Mouse (Mus musculus) gastrocnemius, adult 8-10 months (tissue): Measurements from ENCODE around the gene Pde3a. TPM values are rescaled to one million over a fixed set of nuclear protein-coding genes. Genes with fewer than 3 reads are reported as not detected.
"Not testable (repeated sequence)": the region's sequence is repeated elsewhere in the genome, so short reads cannot be mapped to it uniquely, and the experiment has no call there.

ENCODE experiments used
- DNase-seq, 2 experiments: peaks; one replicate each; pipeline ENCODE4 v3.0.0; 2022; ENCODE audit warnings: low spot score in 2 of 2
- total RNA-seq, 4 experiments: library from RNA; stranded (reverse); gene quantifications; 2 replicates each; pipeline ENCODE4 v1.2.4; 2022

The Pde3a gene
- total RNA-seq, 4 experiments from 2014 or later, result 1.1 to 2.2 (median 1.6) TPM

DNA sequence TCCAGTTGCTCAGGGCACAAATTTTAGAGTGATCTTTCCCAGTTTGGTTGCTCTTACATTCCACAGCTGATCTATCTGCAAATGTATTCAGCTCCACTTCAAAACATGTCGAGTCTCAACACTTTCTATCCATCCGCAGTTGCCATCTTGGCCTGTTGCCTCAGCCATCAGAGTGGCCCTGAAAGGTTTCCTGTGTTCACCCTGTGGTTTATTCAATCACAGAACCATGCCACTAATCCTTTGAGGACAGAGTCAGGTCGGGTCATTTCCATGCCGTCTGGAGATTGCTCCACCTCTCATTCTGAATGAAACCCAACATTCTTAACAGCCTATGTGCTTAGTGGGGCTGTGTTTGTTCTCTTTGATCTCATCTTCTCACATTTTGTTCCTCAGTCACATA lies 73.9 kb downstream of the Pde3a start:
- no peak for DNase-seq

DNA sequence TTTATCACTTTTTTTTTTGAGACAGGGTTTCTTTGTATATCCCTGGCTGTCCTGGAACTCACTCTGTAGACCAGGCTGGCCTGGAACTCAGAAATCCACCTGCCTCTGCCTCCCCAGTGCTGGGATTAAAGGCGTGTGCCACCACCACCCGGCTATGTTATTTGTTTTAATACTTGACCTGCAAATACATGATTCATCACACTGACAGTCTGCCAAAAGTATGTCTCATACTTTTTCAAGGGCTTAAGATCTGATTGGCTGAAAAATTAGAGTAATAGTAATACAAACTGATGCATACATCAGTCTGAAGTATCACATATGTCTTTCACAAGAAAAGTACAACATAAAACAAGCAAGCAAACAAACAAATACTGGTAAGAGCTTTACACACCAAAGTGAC lies 78.1 kb downstream of the Pde3a start:
- not testable (repeated sequence) for DNase-seq

DNA sequence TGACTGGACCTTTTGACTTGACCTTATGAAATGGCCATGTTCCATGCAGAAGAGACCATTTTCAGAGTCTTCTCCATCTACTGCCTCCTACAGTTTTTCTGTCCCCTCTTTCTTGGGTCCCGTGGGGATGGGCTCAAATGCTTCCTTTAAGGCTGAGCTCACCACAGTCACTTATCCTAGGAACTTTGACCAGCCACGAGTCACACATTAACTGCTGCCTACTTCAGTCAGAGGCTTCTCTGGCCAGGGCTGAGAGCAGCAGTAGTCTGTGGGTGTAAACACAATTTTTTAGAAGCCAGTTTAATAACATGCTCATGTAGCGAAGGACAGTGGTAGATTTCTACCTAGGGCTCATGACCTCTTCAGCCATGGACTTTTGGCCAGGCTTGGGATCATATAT lies 79.0 kb downstream of the Pde3a start:
- DNase-seq, result no peak

DNA sequence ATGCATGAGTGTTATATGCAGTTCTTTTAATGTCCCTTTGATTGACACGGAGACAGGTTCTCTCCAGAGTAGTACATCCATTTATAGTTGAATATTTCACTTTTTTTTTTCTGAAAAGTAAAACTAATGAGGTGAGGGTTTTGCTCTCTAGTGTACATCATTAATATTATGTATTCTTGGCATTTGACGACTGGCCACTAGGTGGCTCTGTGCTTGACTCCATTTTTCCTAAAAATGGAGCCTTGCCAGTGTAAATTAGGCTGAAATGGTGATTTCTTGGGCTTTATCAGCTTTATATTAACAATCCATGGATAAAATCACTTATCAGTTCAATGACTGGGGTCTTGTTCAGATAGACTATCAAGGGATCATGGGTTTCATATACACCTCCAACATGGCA lies 82.4 kb downstream of the Pde3a start:
- no peak for DNase-seq

DNA sequence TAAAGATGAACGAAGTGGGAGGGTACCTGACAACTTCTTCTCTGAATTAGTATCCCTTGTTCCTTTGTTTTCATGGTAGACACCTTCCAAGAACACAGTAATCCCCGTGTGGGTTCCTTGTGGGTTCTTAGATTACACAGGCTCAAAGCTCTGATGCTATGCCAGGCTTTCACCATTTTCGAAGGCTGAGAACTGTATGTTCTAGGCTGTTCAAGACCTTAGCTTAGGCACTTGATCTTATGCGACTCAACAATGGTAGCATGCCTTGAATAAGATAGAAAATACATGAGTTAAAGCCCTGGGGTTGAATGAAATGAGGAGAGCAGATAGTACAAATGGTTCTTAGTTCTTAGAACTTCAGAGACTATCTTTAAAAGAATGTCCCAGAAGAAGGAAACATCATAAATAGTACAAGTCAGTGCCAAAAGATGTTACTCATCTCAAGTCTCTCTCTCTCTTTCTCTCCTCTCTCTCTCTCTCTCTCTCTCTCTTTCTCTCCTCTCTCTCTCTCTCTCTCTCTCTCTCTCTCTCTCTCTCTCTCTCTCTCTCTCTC lies 83.6 kb downstream of the Pde3a start:
- no peak for DNase-seq

DNA sequence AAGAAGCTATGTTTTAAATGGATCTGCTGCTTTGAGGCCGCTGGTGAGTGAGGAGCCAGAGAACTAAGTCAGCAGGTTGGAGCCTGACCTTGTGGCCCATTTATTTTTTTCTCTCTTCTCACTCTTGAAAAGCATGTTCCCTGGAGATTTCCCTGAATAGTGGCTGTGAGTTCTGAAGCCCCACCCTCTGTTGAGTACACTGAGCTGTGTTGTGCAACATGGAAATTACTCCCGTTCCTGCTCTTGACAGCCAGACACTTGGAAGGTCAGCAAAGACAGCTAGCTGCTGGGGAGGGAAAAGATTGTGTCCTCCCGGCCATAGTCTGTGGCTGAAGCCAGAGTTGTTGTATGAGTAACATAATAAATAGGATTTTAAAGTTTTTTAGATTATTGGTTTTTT lies 84.2 kb downstream of the Pde3a start:
- peak; percentile 14 to 20 for DNase-seq

DNA sequence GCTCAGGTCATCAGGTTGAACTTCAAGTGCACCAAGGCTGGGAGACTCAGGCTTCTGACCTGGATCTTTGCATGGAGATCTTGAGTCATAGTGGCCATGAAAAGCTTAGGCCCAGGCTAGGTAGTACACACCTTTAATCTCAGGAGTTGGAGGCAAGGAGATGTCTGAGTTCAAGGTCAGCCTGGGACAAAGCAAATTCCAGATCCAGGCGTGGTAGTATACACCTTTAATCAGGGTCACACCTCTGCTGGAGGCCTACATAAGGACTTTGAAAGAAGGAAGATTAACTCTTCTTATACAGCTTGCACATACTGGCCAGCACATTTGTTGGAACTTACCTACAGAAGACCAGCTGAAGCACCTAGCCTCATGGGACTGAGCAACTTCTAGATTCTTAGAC lies 86.8 kb downstream of the Pde3a start:
- no peak for DNase-seq

DNA sequence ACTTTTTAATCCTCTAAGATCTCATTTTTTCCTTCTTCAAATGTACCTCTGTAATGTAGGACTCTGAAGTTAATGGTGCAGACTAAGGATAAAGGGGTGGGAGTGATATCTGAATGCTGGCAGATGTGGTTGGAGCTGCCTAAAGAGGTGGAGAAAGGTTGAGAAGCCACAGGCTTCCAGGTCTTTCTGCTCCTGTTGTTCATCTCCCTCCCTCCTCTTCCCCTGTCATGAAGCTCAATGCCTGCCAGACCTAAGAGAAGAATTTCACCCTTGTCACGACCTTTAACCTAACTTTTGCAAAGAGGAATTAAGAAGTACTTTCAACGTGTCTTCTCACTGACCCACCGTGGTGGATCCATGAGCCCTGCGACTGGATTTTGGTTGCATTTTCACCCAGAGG lies 87.4 kb downstream of the Pde3a start:
- DNase-seq, result no peak

DNA sequence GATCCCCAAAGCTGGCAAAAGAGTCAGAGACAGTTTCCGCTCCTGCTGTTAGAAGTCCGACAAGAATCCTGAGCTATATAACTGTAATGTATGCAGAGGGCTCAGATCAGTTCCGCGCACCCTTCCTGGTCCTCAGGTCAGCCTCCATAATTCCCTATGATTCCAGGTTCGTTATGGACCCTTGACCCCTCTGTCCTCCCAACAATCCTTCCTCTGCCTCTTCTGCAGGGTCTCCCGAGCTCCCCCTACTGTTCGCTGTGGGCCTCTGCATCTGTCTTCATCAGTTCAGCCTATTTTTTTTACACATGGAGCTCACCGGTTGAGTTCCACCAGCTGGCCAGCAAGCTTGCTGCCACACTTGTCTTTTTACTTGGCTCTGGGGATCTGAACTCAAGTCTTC lies 88.6 kb downstream of the Pde3a start:
- no peak for DNase-seq

DNA sequence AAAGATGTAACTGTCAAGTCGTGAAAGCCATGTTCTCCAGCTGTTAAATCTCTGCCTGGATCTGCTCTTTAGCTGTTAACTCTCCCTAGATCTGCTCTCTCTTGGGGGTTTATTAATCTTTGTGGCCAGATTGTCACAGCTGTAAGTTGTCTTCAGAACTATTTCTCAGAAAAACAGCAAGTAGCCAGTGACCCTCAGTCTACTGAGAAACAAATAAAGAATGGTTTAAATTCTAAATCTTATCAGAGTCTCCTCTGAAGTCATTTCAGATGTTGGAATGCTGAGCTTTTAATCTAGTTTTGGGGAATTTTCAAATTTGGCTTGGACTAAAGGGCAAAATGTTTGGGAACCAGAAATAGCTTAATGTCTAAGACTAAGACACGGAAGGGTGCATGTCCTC lies 92.3 kb downstream of the Pde3a start:
- no peak for DNase-seq

DNA sequence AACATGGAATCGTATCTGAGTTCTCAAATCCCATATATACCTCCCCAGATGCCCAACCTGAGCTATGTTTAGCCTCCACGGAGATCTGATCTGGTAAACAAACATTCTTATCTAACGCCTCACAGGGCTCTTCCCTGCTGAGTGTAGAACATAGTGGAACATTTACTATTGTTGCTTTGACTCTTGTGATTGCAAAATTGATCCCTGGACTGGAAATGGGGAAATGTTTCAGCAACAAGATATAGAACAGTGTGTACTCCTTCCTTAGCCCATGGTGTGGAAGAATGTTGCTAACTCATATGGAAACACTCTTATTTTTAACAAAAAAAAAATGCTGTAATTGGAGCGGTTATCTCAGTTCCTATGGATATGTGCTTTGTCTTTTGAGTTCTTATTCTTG lies 98.8 kb downstream of the Pde3a start:
- no peak for DNase-seq

DNA sequence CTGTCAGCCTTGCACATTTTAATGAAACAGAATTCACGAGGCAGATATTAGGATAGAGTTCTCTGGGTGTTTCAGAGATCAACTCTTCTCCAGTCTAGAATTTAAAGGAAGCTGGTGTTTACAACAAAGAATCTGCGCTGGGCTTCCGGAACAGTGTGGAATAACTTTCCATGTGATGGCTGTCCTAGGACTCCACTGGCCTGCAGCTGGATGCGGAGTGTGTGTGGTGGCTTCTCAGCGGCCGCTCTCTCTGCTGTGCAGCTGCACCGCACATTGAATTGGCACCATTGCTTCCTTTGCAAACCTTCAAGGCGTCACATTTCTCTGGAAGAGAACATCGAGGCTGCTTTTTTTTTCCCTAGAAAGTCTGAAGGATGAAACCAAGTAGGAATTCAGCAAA lies 99.5 kb downstream of the Pde3a start:
- DNase-seq, result no peak

DNA sequence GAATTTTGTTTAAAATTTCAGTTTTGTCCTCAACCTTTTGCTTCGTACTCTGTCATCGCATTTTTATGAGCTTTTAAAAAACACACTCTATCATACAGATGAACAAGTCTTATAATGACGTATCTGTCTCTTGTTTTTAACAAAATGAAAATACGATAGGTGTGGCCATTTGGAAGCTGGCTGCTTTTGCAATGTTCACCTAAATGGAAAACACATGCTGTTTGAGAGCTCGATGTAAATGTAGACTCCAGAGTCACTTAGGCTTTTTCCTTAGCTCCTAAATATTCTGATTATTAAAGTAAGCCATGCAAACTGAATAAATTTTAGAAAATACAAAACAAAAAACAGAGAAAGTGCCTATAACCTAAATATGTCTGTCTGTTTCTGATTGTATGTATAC lies 101.2 kb downstream of the Pde3a start:
- DNase-seq, result no peak

DNA sequence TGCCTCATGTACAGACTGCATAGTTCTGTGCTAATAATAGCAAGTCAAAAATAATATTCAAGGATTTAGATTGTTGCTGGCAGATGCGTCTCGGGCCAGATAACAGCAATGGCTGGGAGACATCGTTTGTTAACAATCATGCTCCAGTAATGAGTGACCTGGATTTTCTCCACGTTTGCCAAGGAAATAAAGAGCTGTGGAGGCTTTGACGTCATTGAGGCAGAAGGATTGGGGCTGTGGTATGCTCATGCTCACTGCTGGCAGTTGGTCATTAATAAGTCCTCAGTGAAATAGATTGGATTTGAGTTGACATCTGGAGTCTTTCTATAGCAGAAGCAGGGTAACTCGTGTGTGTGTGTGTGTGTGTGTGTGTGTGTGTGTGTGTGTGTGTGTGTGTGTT lies 103.2 kb downstream of the Pde3a start:
- no peak for DNase-seq

DNA sequence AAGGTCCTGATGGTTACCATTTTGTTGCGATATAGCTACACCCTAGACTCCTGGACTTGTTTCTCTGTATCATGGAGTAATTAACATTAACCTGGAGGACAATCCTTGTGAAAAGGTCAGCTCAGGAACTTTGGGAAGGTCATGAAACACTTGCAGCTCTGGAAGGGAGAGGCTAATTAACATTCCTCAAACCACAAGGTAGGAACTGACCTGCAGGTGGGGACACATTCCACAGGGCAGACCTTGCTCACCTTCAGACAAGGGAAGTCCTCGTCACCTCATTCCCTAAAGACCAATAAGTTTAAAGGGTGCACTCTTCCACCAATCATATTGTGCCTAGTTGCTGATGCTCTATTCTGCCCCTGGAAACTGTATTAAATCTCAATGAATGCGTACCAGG lies 114.6 kb downstream of the Pde3a start:
- no peak for DNase-seq

DNA sequence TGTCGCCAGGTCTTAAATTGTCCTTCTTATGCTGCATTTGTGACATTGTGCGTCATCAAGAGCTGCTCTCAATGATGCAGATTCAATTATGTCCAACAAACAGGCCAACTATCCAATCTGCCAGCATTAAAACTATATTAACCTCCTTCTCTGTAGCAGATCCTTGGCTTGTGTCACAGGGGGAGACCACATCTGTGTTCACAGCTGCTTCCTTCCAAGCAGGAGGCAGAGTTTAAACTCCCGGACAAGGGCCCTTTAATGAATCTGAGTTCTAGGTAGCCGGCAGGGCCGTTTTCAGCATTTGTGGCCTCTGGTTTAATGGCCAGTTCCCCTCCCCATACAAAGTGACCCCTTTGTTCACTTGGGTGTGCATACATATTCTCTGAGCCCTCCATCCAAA lies 118.0 kb downstream of the Pde3a start:
- no peak for DNase-seq

DNA sequence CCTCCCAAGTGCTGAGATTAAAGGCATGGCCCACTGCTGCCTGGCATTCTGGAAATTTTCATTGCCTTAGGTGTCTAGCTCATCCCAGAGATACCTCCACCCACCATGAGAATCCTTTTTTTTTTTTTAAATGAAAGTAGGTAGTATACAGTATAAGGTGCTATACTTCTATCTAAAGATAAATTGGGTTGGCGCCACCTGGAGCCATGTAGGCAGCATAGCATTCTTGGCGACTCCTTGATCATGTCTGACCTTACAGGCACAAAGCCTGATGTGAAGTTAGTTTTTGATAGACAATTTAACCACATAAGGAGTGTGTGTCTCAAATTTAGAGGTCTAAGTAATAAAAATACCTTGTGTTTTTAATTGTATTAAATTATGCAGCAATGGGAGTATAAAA lies 123.6 kb downstream of the Pde3a start:
- no peak for DNase-seq

DNA sequence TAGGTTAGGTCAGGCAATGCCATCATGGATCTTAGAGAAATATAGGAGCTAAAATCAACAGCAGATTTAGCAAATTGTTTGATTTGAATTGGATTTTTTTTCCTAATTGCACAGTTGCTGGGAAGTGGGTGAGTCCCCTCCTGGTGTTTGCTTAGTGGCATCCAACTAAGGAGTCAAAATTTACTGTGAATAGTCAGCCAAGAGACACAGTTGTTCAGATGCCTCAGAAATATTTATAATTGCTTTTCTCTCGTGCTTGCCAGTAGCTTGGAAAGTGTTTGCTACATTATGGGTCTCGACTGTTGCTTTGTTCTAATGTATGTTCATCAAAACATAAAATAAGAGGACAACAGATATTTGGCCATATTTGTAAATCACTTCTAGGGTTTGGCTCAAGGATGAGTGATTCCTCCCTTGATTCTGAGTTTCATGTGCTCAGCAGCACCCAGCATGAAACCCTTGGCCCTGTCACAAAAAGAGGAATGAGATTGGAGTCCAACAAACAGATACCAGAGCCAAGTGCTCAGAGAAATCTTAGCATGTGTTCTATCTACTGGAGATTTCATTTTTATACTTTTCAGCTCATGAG lies 125.5 kb downstream of the Pde3a start:
- no peak for DNase-seq

DNA sequence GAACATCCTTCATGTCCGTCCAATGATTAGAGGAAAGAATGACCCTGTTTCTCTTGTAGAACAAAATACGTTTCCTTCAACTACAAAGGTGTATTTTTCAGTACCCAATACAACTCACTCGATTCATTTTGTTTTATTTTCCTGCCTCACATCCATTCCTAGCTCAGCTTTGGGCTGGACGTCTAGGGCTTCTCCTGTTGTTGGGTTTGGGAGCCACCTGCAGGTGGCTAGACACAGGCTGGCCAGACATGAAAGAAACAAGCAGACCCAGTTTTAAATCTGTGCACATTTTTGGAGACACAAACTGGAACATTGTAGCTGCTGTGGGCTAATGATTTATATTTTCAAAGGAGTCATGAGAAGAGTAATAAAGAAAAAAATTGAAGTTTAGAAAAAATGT lies 126.1 kb downstream of the Pde3a start:
- no peak for DNase-seq

DNA sequence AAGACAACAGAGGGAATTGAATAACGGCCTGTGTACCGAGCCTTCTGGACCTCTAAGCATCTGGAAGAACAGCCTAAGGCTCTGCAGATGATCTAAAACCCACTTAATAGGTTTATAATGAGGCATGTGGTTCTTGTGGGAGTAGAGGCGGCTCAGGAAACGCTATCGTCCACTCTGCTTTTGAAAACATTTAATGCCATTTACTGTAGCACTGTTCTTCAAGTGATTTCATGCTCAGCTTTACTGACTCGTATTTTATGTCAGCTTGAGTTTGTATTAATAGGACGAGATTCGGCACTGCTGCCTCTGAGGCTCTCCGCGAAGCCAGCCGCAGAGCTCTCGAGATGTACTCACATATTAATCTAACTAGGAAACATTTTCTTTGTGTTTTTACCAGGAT lies 131.9 kb downstream of the Pde3a start:
- DNase-seq, result no peak

DNA sequence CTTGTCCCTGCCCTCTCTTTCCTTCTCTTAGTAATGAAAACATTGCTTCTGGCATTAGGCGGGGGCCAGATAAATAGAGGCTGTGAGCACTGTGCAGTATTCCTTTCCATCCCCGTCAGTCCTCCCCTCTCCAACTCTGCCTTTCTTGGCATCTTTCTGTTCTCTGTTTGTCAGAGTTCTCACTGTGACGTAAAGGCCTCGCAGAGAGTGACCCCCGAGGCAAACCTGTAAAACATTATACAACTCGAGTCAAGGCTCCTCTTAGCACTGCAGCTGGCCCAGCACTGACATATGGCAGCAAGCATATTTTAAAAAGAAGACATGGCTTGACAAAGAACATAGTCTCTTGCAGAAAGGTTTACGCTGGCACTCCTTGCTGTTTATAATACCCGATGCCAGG lies 132.4 kb downstream of the Pde3a start:
- DNase-seq, result no peak

DNA sequence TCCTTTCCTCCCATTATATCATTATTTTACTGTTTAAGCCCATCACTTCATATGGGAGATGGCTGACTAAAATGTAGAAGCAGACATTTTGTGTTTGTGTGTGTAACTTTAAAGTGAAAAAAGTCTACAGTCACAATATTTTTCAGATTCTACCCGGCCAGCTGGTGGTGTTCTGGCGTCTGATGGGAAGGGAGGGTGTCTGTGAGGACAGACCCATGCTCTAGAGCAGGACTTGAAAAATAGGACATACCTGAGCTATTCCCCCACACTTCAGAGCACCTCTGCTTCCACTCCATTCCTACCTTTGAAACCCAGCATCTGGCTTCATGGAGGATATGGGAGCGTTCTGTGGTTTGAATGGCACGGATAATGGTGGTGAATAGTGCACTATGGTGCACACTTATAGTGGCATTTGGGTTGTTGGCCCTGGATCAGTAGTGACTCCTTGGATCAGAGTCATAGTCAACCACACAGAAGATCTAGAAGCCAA lies 132.9 kb downstream of the Pde3a start:
- DNase-seq, result no peak

DNA sequence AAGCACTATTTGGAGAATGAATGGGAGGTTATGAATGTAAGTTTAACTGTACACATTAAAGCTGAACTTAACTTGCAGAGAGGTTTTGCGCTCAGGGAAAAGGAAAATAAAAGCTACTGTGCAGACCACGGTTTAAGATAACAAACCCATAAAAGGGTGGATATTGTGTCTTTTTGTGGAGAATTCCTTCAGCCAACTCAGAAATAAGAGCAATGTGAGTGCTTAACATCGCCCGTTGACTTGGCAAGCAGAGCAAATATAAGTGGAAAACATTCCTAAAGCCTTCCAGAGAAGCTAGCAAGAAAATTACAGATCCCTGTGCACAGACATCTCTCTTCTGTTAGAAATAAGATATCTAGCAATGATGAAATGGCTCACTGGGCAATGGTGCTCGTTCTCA lies 139.0 kb downstream of the Pde3a start:
- DNase-seq, result no peak

DNA sequence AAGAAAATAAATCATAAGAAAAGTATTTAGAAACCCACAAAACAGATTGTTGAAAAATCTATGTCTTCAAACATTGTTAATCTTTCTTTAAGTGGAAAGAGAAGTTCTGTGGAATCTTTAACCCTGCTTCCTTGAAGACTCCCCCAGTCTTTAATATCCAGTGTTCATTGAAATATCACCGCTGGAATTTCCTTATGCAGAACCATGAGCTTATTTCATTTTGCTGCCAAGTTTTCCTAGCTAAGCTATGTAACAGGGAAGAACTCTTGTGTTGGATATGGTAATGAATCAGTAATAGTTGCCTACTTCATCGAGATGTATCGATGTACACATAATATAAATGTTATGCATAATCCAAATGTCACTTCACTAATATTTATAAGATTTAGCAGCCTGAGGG lies 146.9 kb downstream of the Pde3a start:
- no peak for DNase-seq
